Mouse (Mus musculus): ENCODE measurements around the gene Dhrs4. TPM values are rescaled to one million over a fixed set of nuclear protein-coding genes. Genes with fewer than 3 reads are reported as not detected.

Dhrs4 gene
- polyA plus RNA-seq, 1 experiment from 2014 or later = 58.3 TPM

GRCm38 (mm10) chr14:55507801-55508200, 29.2 kb downstream of the Dhrs4 start:
- Histone ChIP-seq H3K27me3 (ENCODE audit: control insufficient read depth, insufficient read depth, low read length) (no peaks in the 10 kb centered on the region), H3K4me1 (ENCODE audit: control insufficient read depth, insufficient read depth, low read length) (no peaks in the 10 kb centered on the region), H3K36me3 (replicated peaks; ENCODE audit: control insufficient read depth, insufficient read depth, low read depth, low read length) (no peaks in the 10 kb centered on the region), H3K4me3 (ENCODE audit: low read depth, low read length) (no peak overlapping the region), H3K9ac (replicated peaks; ENCODE audit: low read length) (no peak overlapping the region), H3K27ac (replicated peaks; ENCODE audit: low read depth, low read length) (no peak overlapping the region), H3K4me2 (ENCODE audit: low read depth, low read length) (no peak overlapping the region), H3K9me3 (replicated peaks; ENCODE audit: control insufficient read depth, low read length) (no peaks in the 10 kb centered on the region)
- ATAC-seq (replicated peaks; ENCODE audit: insufficient number of reproducible peaks, low FRiP score, low TSS enrichment, low read depth) (no peak), DNase-seq (ENCODE audit: low spot score) (no peak)
- WGBS = 54% methylated on average over 7 of the region's 7 CpGs

- Histone ChIP-seq H3K9ac (replicated peaks; ENCODE audit: low read length) (no peak overlapping the region), H3K27ac (replicated peaks; ENCODE audit: low read depth, low read length) (no peak overlapping the region), H3K4me2 (ENCODE audit: low read depth, low read length) (no peak overlapping the region), H3K4me1 (ENCODE audit: control insufficient read depth, insufficient read depth, low read length) (no peaks in the 10 kb centered on the region), H3K9me3 (replicated peaks; ENCODE audit: control insufficient read depth, low read length) (no peaks in the 10 kb centered on the region), H3K27me3 (ENCODE audit: control insufficient read depth, insufficient read depth, low read length) (no peaks in the 10 kb centered on the region), H3K36me3 (replicated peaks; ENCODE audit: control insufficient read depth, insufficient read depth, low read depth, low read length) (no peaks in the 10 kb centered on the region), H3K4me3 (ENCODE audit: low read depth, low read length) (no peak overlapping the region)
- ATAC-seq (replicated peaks; ENCODE audit: insufficient number of reproducible peaks, low FRiP score, low TSS enrichment, low read depth) (no peak), DNase-seq (ENCODE audit: low spot score) (no peak)
- WGBS = 84% methylated on average over 10 of the region's 10 CpGs
Observed at GRCm38 (mm10) chr14:55509540-55509939, 31.0 kb downstream of the Dhrs4 start.

- Histone ChIP-seq H3K9me3 (replicated peaks; ENCODE audit: control insufficient read depth, low read length) (no peaks in the 10 kb centered on the region), H3K4me1 (ENCODE audit: control insufficient read depth, insufficient read depth, low read length) (no peaks in the 10 kb centered on the region), H3K36me3 (replicated peaks; ENCODE audit: control insufficient read depth, insufficient read depth, low read depth, low read length) (no peaks in the 10 kb centered on the region), H3K27me3 (ENCODE audit: control insufficient read depth, insufficient read depth, low read length) (no peaks in the 10 kb centered on the region), H3K27ac (replicated peaks; ENCODE audit: low read depth, low read length) (no peak within 1 kb of the TSS), H3K9ac (replicated peaks; ENCODE audit: low read length) (no peak within 1 kb of the TSS), H3K4me2 (ENCODE audit: low read depth, low read length) (no peak within 1 kb of the TSS; the same call in 1 of the 2 replicates), H3K4me3 (ENCODE audit: low read depth, low read length) (no peak within 1 kb of the TSS)
- DNase-seq (ENCODE audit: low spot score) (no peak), ATAC-seq (replicated peaks; ENCODE audit: insufficient number of reproducible peaks, low FRiP score, low TSS enrichment, low read depth) (no peak)
- WGBS = 73% methylated on average over 20 of the region's 22 CpGs
Observed at GRCm38 (mm10) chr14:55510125-55510731, 31.7 kb downstream of the Dhrs4 start, which contains the start of gene Cpne6. Gene Cpne6 (plus strand): TSS chr14:55510445.

- Histone ChIP-seq H3K27me3 (ENCODE audit: control insufficient read depth, insufficient read depth, low read length) (no peaks in the 10 kb centered on the region), H3K9me3 (replicated peaks; ENCODE audit: control insufficient read depth, low read length) (no peaks in the 10 kb centered on the region), H3K4me1 (ENCODE audit: control insufficient read depth, insufficient read depth, low read length) (no peaks in the 10 kb centered on the region), H3K4me2 (ENCODE audit: low read depth, low read length) (no peak overlapping the region; the same call in 1 of the 2 replicates), H3K36me3 (replicated peaks; ENCODE audit: control insufficient read depth, insufficient read depth, low read depth, low read length) (no peaks in the 10 kb centered on the region), H3K9ac (replicated peaks; ENCODE audit: low read length) (no peak overlapping the region), H3K27ac (replicated peaks; ENCODE audit: low read depth, low read length) (no peak overlapping the region), H3K4me3 (ENCODE audit: low read depth, low read length) (no peak overlapping the region)
- 54% methylated on average over 7 of the region's 7 CpGs for WGBS
- no peak for DNase-seq (ENCODE audit: low spot score)
- ATAC-seq (replicated peaks; ENCODE audit: insufficient number of reproducible peaks, low FRiP score, low TSS enrichment, low read depth) = 0 out of 2 replicates have a peak, but pooled peaks have one; percentile 25
Observed at GRCm38 (mm10) chr14:55511037-55511436, 32.5 kb downstream of the Dhrs4 start.

GRCm38 (mm10) chr14:55513927-55514326, 35.4 kb downstream of the Dhrs4 start:
- DNase-seq (ENCODE audit: low spot score) = no peak
- WGBS = 72% methylated on average over 10 of the region's 10 CpGs
- no peaks in the 10 kb centered on the region for H3K36me3 ChIP-seq (replicated peaks; ENCODE audit: control insufficient read depth, insufficient read depth, low read depth, low read length)
- no peak for ATAC-seq (replicated peaks; ENCODE audit: insufficient number of reproducible peaks, low FRiP score, low TSS enrichment, low read depth)
- H3K4me1 ChIP-seq (ENCODE audit: control insufficient read depth, insufficient read depth, low read length) = no peaks in the 10 kb centered on the region
- no peaks in the 10 kb centered on the region for H3K9me3 ChIP-seq (replicated peaks; ENCODE audit: control insufficient read depth, low read length)
- no peak overlapping the region for H3K4me2 ChIP-seq (ENCODE audit: low read depth, low read length)
- H3K27ac ChIP-seq (replicated peaks; ENCODE audit: low read depth, low read length) = no peak overlapping the region
- H3K27me3 ChIP-seq (ENCODE audit: control insufficient read depth, insufficient read depth, low read length) = no peaks in the 10 kb centered on the region
- H3K9ac ChIP-seq (replicated peaks; ENCODE audit: low read length) = no peak overlapping the region
- no peak overlapping the region for H3K4me3 ChIP-seq (ENCODE audit: low read depth, low read length)

GRCm38 (mm10) chr14:55515846-55516245, 37.3 kb downstream of the Dhrs4 start:
- H3K9me3 ChIP-seq (replicated peaks; ENCODE audit: control insufficient read depth, low read length) = no peaks in the 10 kb centered on the region
- no peak overlapping the region for H3K4me2 ChIP-seq (ENCODE audit: low read depth, low read length)
- peaks cover 10% of the 10 kb centered on the region for H3K27me3 ChIP-seq (ENCODE audit: control insufficient read depth, insufficient read depth, low read length)
- WGBS = 79% methylated on average over 4 of the region's 4 CpGs
- H3K36me3 ChIP-seq (replicated peaks; ENCODE audit: control insufficient read depth, insufficient read depth, low read depth, low read length) = no peaks in the 10 kb centered on the region
- H3K9ac ChIP-seq (replicated peaks; ENCODE audit: low read length) = no peak overlapping the region
- H3K27ac ChIP-seq (replicated peaks; ENCODE audit: low read depth, low read length) = no peak overlapping the region
- H3K4me3 ChIP-seq (ENCODE audit: low read depth, low read length) = no peak overlapping the region
- no peak for DNase-seq (ENCODE audit: low spot score)
- no peak for ATAC-seq (replicated peaks; ENCODE audit: insufficient number of reproducible peaks, low FRiP score, low TSS enrichment, low read depth)
- peaks cover 2% of the 10 kb centered on the region for H3K4me1 ChIP-seq (ENCODE audit: control insufficient read depth, insufficient read depth, low read length)

- peak; percentile 22 for DNase-seq (ENCODE audit: low spot score)
- WGBS = 62% methylated on average over 2 of the region's 2 CpGs
Observed at GRCm38 (mm10) chr14:55518897-55519296, 40.3 kb downstream of the Dhrs4 start.

GRCm38 (mm10) chr14:55519604-55520003, 41.0 kb downstream of the Dhrs4 start:
- H3K27ac ChIP-seq (replicated peaks; ENCODE audit: low read depth, low read length) = no peak overlapping the region

More at GRCm38 (mm10) chr14:55518897-55519296, 40.3 kb downstream of the Dhrs4 start:
- Histone ChIP-seq H3K4me1 (ENCODE audit: control insufficient read depth, insufficient read depth, low read length) (peaks cover 4% of the 10 kb centered on the region), H3K9me3 (replicated peaks; ENCODE audit: control insufficient read depth, low read length) (no peaks in the 10 kb centered on the region), H3K4me2 (ENCODE audit: low read depth, low read length) (no peak overlapping the region), H3K27me3 (ENCODE audit: control insufficient read depth, insufficient read depth, low read length) (peaks cover 19% of the 10 kb centered on the region), H3K36me3 (replicated peaks; ENCODE audit: control insufficient read depth, insufficient read depth, low read depth, low read length) (no peaks in the 10 kb centered on the region), H3K27ac (replicated peaks; ENCODE audit: low read depth, low read length) (no peak overlapping the region), H3K9ac (replicated peaks; ENCODE audit: low read length) (no peak overlapping the region), H3K4me3 (ENCODE audit: low read depth, low read length) (no peak overlapping the region)
- peak; percentile 76; the same call in 1 of the 2 replicates for ATAC-seq (replicated peaks; ENCODE audit: insufficient number of reproducible peaks, low FRiP score, low TSS enrichment, low read depth)

More at GRCm38 (mm10) chr14:55519604-55520003, 41.0 kb downstream of the Dhrs4 start:
- Histone ChIP-seq H3K4me2 (ENCODE audit: low read depth, low read length) (no peak overlapping the region), H3K27me3 (ENCODE audit: control insufficient read depth, insufficient read depth, low read length) (peaks cover 19% of the 10 kb centered on the region), H3K9me3 (replicated peaks; ENCODE audit: control insufficient read depth, low read length) (no peaks in the 10 kb centered on the region), H3K4me1 (ENCODE audit: control insufficient read depth, insufficient read depth, low read length) (peaks cover 4% of the 10 kb centered on the region), H3K36me3 (replicated peaks; ENCODE audit: control insufficient read depth, insufficient read depth, low read depth, low read length) (no peaks in the 10 kb centered on the region), H3K9ac (replicated peaks; ENCODE audit: low read length) (no peak overlapping the region), H3K4me3 (ENCODE audit: low read depth, low read length) (no peak overlapping the region)
- 57% methylated on average over 4 of the region's 4 CpGs for WGBS
- no peak for DNase-seq (ENCODE audit: low spot score)
- no peak for ATAC-seq (replicated peaks; ENCODE audit: insufficient number of reproducible peaks, low FRiP score, low TSS enrichment, low read depth)
